Mouse (Mus musculus) G1E (cell line): ENCODE measurements around the gene Psmb9. TPM values are rescaled to one million over a fixed set of nuclear protein-coding genes. Genes with fewer than 3 reads are reported as not detected.
A peak's percentile ranks its signal among the peaks of the same experiment; 100 is the strongest.

ENCODE experiments used
- ATAC-seq: 2 replicates; pipeline ENCODE4 v1.8.0; 2016; ENCODE audit warnings: mild to moderate bottlenecking; ENCODE audit not compliant: insufficient number of reproducible peaks, poor library complexity, low FRiP score, severe bottlenecking; ENCODE audit errors: extremely low read depth
- DNase-seq: peaks from one replicate; pipeline ENCODE4 v3.0.0; 2012; ENCODE audit warnings: low spot score
- H3K27me3 ChIP-seq: 2 replicates; pipeline ENCODE4 v1.6.1; 2012; ENCODE audit warnings: mild to moderate bottlenecking, low read length, inconsistent platforms; ENCODE audit not compliant: insufficient read depth
- H3K36me3 ChIP-seq: replicated peaks from 2 replicates; pipeline ENCODE3; 2012; ENCODE audit warnings: mild to moderate bottlenecking, inconsistent platforms
- H3K4me1 ChIP-seq: 2 replicates; pipeline ENCODE4 v1.6.1; 2012; ENCODE audit warnings: low read depth, low read length, inconsistent platforms, mixed read lengths; ENCODE audit not compliant: insufficient read depth
- H3K4me3 ChIP-seq: 2 replicates; pipeline ENCODE4 v1.5.1; 2012; ENCODE audit warnings: low read depth, mild to moderate bottlenecking, inconsistent platforms, low read length, moderate library complexity, mixed read lengths
- H3K9me3 ChIP-seq: replicated peaks from 2 replicates; pipeline ENCODE4 v1.6.1; 2012; ENCODE audit warnings: inconsistent platforms
- CTCF ChIP-seq: IDR thresholded peaks from 2 replicates; pipeline ENCODE4 v1.5.1; 2012; ENCODE audit warnings: low read depth, low read length, inconsistent platforms, mixed read lengths
- GATA1 ChIP-seq: IDR thresholded peaks from 2 replicates; pipeline ENCODE4 v1.6.1; 2012; ENCODE audit warnings: borderline replicate concordance, low read length, inconsistent platforms, mixed read lengths
- GATA2 ChIP-seq: IDR thresholded peaks from 2 replicates; pipeline ENCODE4 v1.6.1; 2012; ENCODE audit warnings: low read depth, low read length, inconsistent platforms, borderline replicate concordance
- POLR2AphosphoS5 ChIP-seq: IDR thresholded peaks from 2 replicates; pipeline ENCODE4 v1.6.1; 2012; ENCODE audit warnings: low read depth, low read length, inconsistent platforms; ENCODE audit not compliant: insufficient replicate concordance
- TAL1 ChIP-seq: conservative IDR thresholded peaks from 2 replicates; pipeline ENCODE4 v1.6.1; 2012; ENCODE audit warnings: low read depth, low read length, inconsistent platforms, mixed read lengths
- polyA plus RNA-seq: library from polyadenylated mRNA; stranded (reverse); fragments of >175 nt; gene quantifications from 2 replicates; pipeline ENCODE4 v1.2.3, GENCODE M21; 2012
- total RNA-seq, 2 experiments: library from RNA; stranded (forward) in 1 of 2; stranded (reverse) in 1 of 2; fragments of 200-1000 nt in 1 of 2; fragments of >200 nt in 1 of 2; fragmentation: Nextera tagmentation in 1 of 2; gene quantifications; 2 replicates each; pipeline ENCODE4 v1.2.3; 2014 to 2017

Gene Psmb9
- total and polyA plus RNA-seq, 3 experiments = 1.9 to 3.7 TPM; not detected in 1

- H3K4me1 ChIP-seq = peaks cover 13% of the 10 kb centered on the region
- ATAC-seq (no peak), DNase-seq (no peak)
- TF ChIP-seq GATA2 (no peak), TAL1 (no peak), GATA1 (no peak), POLR2AphosphoS5 (no peak), CTCF (no peak)
- H3K36me3 ChIP-seq = peaks cover 21% of the 10 kb centered on the region
- H3K4me3 ChIP-seq = no peak overlapping the region
- H3K27me3 ChIP-seq = peaks cover 37% of the 10 kb centered on the region
- no peaks in the 10 kb centered on the region for H3K9me3 ChIP-seq
Measured at GRCm38 (mm10) chr17:34192852-34193251, 5.3 kb upstream of the Psmb9 start.

GRCm38 (mm10) chr17:34188986-34189385 lies 1.4 kb upstream of the Psmb9 start:
- ATAC-seq = no peak
- H3K9me3 ChIP-seq = no peaks in the 10 kb centered on the region
- TF ChIP-seq TAL1 (no peak), POLR2AphosphoS5 (no peak), GATA1 (no peak), GATA2 (no peak), CTCF (no peak)
- H3K27me3 ChIP-seq = peaks cover 40% of the 10 kb centered on the region
- H3K4me1 ChIP-seq = peaks cover 26% of the 10 kb centered on the region
- no peak for DNase-seq
- no peak overlapping the region for H3K4me3 ChIP-seq
- peaks cover 18% of the 10 kb centered on the region for H3K36me3 ChIP-seq

- Histone ChIP-seq H3K4me3 (peak overlapping the region; percentile 80), H3K4me1 (peaks cover 26% of the 10 kb centered on the region), H3K36me3 (peaks cover 15% of the 10 kb centered on the region), H3K9me3 (no peaks in the 10 kb centered on the region), H3K27me3 (peaks cover 45% of the 10 kb centered on the region)
- TF ChIP-seq GATA2 = no peak
- no peak for TF ChIP-seq TAL1
- TF ChIP-seq GATA1 = no peak
- no peak for TF ChIP-seq POLR2AphosphoS5
- TF ChIP-seq CTCF = no peak
- no peak for DNase-seq
- no peak for ATAC-seq
Measured at GRCm38 (mm10) chr17:34188010-34188409, 446 bp upstream of the Psmb9 start.

- DNase-seq (no peak), ATAC-seq (no peak)
- Histone ChIP-seq H3K4me1 (peaks cover 26% of the 10 kb centered on the region), H3K4me3 (peak overlapping the region; percentile 80), H3K9me3 (no peaks in the 10 kb centered on the region), H3K36me3 (peaks cover 15% of the 10 kb centered on the region), H3K27me3 (peaks cover 40% of the 10 kb centered on the region)
- TF ChIP-seq POLR2AphosphoS5 = no peak
- no peak for TF ChIP-seq TAL1
Measured at GRCm38 (mm10) chr17:34186885-34187260, 691 bp downstream of the Psmb9 start.

DNA sequence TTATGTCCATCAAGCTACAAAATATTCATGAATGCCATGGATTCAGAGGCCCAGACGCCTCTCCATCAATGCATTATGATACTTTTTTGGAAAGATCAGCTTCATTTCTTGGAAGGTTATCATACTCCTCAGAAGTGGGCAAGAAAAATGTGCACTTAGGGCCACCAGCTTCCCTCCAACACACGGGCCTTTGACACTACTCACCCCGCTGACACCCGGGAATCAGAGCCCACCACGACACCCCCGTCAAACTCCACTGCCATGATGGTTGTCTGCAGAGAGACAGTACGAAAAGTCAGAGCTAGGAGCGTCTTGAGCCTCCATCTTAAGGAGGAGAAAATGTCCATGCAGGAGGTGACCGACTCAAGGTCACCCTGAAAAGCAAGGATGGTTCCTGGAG lies 2.0 kb downstream of the Psmb9 start:
- H3K4me3 ChIP-seq = no peak overlapping the region
- peaks cover 26% of the 10 kb centered on the region for H3K4me1 ChIP-seq
- ATAC-seq (no peak), DNase-seq (no peak)
- H3K36me3 ChIP-seq = peaks cover 6% of the 10 kb centered on the region
- peaks cover 38% of the 10 kb centered on the region for H3K27me3 ChIP-seq
- TF ChIP-seq GATA1 (no peak), POLR2AphosphoS5 (no peak), CTCF (no peak), TAL1 (no peak), GATA2 (no peak)
- no peaks in the 10 kb centered on the region for H3K9me3 ChIP-seq

GRCm38 (mm10) chr17:34183564-34184219 lies 3.9 kb downstream of the Psmb9 start:
- no peak for DNase-seq
- peaks cover 22% of the 10 kb centered on the region for H3K4me1 ChIP-seq
- H3K36me3 ChIP-seq = no peaks in the 10 kb centered on the region
- peaks cover 44% of the 10 kb centered on the region for H3K27me3 ChIP-seq
- ATAC-seq = no peak
- TF ChIP-seq GATA2 = no peak
- no peak for TF ChIP-seq CTCF
- TF ChIP-seq TAL1 = no peak
- no peak for TF ChIP-seq GATA1
- no peak for TF ChIP-seq POLR2AphosphoS5
- no peak overlapping the region for H3K4me3 ChIP-seq
- H3K9me3 ChIP-seq = no peaks in the 10 kb centered on the region
